Mouse (Mus musculus) cerebellum, adult 8-10 months (tissue): ENCODE results near the gene Opn1sw.
"Not testable (repeated sequence)": the region's sequence is repeated elsewhere in the genome, so short reads cannot be mapped to it uniquely, and the experiment has no call there.

Experiments used
- DNase-seq: peaks from one replicate; pipeline ENCODE4 v3.0.0; 2022

Opn1sw gene

GRCm38 (mm10) chr6:29395910-29396713, 7.8 kb upstream of the Opn1sw start, which contains the start of gene Ccdc136:
Gene Ccdc136, plus strand, starts transcription at chr6:29396309.
- DNase-seq: peak; percentile 89

DNA sequence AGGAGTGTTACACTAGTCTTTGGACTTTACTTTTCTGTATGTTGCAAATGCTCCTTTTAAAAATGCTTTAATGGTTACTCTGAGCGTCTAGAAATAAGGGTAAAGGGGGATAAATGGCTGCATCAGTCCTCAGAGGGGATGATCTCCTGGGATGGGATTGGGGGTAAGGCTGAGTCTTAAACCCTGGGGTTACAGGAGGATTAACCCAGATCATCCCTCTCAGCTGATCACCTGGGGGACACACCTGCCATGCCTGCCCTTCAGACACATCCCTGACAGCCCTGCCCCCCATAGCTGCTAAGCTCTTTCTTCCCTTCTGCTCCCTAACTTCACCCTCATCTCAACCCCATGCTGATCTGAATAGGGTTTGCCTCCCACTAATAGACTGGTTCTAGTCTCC, 6.0 kb upstream of the Opn1sw start:
- DNase-seq: no peak

- no peak for DNase-seq
Observed at GRCm38 (mm10) chr6:29391802-29392201, 3.5 kb upstream of the Opn1sw start.

- DNase-seq: not testable (repeated sequence)
Observed at GRCm38 (mm10) chr6:29391241-29391640, 3.0 kb upstream of the Opn1sw start.

- not testable (repeated sequence) for DNase-seq
Observed at GRCm38 (mm10) chr6:29390500-29390899, 2.2 kb upstream of the Opn1sw start.

- DNase-seq: no peak
Observed at GRCm38 (mm10) chr6:29389425-29389824, 1.2 kb upstream of the Opn1sw start.

DNA sequence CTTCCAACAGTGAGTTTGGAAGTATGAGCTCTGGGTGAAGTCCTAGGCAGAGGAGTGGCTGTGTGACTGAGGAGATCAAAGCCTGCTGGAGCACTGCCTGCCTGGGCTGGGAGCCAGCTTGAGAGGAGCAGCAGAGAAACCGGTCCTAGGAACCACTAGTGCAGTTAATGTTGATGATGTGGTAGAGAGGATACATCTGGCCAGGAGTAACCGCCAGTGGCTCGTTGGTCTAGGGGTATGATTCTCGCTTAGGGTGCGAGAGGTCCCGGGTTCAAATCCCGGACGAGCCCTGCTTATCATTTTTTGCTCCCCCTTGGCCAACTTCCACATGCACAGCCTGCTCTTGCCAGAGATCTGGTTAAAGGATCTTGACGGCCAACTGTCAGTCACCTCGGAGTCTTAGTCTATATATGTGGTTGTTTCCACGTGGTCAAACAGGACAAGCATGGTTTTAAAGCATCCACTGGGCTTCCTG, 375 bp upstream of the Opn1sw start:
- peak; percentile 81 for DNase-seq

GRCm38 (mm10) chr6:29382442-29382841, 5.8 kb downstream of the Opn1sw start:
- DNase-seq: no peak

DNA sequence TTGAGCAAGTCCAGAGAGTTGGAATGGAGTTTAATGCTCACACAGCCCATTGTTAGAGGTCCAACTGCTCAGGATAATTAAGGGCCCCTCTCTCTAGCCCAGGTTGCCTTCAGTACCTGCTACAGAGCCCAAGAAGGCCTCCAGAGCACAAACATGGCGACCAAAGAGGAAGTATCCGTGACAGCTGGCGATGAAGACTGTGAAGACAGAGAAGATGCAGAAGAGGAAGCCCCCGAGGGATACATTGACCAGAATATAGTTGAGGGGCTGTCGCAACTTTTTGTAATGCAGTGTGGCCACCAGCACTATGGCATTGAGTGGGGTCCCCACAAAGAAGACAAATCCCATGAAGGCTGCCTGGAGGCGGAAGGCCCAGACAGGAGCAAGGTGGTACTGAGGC, 8.3 kb downstream of the Opn1sw start:
- no peak for DNase-seq

DNA sequence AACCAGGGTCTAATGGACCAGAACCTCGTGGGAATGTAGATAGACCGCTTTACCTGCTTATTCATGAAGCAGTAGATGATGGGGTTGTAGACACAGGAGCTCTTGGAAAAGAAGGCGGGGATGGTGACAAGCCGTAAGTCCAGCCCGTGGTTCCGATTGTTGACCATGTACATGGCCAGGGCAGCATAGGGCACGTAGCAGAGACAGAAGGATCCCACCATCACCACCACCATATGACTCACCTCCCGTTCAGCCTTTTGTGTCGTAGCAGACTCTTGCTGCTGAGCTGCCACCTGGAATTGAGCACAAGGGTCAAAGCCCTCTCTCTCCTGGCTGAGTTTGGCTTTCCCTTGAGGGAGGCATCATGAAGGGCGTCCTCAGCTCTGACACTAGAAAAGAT, 9.6 kb downstream of the Opn1sw start:
- DNase-seq: no peak

GRCm38 (mm10) chr6:29377386-29377785, 10.9 kb downstream of the Opn1sw start:
- DNase-seq: no peak

DNA sequence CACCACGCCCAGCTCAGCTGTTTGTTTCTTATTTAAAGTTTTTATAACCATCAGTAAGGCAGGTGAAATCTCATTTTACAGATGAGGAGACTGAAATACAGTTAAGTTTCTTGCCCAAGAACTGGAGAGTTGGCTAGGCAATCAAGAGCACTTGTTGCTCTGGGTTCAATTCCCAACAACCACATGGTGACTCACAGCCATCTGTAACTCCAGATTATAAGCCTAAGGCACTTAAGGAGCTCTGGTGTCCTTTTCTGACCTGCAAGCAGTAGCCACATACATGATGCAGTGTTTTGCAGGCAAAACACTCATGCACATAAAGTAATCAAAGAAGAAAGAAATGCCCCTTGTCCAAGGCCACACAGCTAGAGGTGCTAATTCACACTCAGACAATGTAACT, 23.0 kb downstream of the Opn1sw start:
- no peak for DNase-seq

- DNase-seq: no peak
Observed at GRCm38 (mm10) chr6:29363129-29363515, 25.1 kb downstream of the Opn1sw start.

GRCm38 (mm10) chr6:29362246-29363128, 25.8 kb downstream of the Opn1sw start:
- DNase-seq: no peak

DNA sequence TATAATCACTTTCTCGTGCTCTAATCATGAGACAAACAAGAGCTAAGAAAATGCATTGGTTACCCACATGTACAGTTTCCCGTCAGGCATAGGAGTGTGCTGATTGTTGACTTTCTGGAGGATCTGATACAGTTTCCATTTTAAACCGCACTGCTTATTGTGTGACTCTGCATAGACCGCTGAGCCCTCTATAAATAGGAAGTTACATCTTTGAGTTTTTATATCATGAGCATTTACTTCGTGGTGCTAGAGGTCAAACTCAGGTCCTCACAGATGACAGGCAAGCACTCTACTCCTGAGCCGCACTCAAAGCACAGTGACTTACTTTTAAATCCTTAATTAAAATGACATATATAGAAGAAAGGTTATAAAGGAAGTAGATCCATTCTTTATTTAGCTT, 28.1 kb downstream of the Opn1sw start:
- no peak for DNase-seq

GRCm38 (mm10) chr6:29359386-29359785, 28.9 kb downstream of the Opn1sw start:
- no peak for DNase-seq

DNA sequence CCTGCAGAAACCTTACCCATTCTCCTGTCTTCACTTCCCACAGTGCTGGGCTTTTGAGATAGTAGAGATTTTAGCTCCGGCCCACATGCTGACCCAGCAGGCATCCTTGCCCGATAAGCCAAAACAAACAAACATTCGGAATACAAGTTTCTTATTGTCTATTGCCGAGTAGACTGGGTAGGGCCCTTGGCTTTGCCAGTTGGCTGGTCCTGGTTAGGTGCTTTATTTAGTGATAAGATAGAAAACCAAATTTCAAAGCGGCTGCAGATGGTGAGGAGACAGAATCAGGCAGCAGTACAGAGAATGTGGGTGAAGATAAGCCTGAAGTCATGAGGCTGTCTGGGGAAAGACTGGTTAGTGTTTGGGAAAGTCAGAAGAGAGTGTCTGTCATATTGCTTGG, 35.5 kb downstream of the Opn1sw start:
- DNase-seq: no peak

DNA sequence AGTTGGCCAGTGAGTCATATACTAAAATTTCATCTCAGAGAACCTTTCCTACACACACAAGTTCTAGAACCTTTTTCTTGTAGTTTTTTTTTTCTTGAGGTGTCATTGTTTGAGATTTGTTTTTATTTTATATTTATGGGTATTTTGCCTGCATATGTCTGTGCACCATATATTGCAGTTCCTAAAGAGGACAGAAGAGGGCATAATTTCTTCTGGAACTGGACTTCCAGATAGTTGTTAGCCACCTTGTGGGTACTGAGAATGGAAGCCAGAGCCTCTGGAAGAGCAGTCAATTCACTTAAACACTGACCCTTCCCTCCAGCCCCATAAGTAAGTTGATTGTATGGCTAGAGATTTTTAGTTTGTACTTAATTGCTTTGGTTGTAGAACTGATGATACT, 36.7 kb downstream of the Opn1sw start:
- no peak for DNase-seq

GRCm38 (mm10) chr6:29348371-29348724, 39.9 kb downstream of the Opn1sw start:
- DNase-seq: no peak

- DNase-seq: peak; percentile 99
Observed at GRCm38 (mm10) chr6:29347665-29348370, 40.5 kb downstream of the Opn1sw start, which contains the start of gene Calu. Gene Calu, plus strand, starts transcription at chr6:29348069.

DNA sequence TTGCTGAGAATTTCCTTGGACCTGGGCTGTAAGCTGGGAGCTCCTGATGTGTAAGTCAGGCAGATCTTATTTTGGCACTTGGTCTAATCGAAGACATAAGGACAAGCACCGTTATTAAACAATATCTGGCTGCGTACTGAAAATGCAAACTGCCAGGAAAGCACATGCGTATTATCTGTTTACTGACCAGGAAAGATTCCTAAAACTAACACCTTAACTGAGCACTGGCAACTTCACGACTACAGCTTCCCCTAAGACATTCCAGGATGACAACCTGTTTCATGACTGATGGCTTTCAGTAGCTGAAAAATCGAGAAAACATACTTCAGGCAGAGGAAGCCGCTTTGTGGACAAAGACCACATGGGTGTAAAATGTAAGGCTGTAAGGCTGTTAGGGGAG, 41.1 kb downstream of the Opn1sw start:
- DNase-seq: no peak

DNA sequence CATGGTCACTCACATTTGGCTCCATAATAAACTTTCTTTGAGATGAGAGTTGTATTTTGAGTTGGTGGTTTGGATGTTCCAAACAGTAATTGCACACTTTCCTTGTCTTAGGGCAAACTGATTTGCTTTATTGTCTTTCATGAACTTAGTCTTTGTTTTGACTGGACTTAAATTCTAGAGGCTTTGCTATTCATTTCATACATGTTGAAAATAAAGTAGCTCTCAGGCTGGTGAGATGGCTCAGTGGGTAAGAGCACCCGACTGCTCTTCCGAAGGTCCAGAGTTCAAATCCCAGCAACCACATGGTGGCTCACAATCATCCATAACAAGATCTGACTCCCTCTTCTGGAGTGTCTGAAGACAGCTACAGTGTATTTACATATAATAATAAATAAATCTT, 41.8 kb downstream of the Opn1sw start:
- not testable (repeated sequence) for DNase-seq

DNA sequence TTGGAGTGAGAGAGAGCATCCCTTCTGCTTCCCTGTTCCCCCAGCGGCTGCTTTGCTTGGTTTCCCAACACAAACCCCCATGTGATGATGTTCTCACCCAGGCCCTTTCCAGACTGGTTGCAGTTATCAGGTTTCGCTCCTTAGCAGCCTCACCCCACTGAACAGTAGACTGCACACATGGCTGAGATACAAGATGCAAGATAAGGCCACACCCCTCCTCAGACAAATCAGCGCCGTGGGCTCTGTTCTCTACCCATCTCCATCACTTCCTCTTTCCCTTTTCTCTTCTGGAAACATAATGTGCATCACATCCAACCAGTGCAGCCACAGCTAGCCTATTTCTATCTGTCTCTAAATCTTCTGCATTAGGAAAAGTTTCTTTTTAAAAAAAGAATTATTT, 58.8 kb downstream of the Opn1sw start:
- DNase-seq: no peak
